Mouse (Mus musculus): Measurements from ENCODE around the gene Pparg. TPM values are rescaled to one million over a fixed set of nuclear protein-coding genes. Genes with fewer than 3 reads are reported as not detected.

The Pparg gene
- polyA plus RNA-seq, 1 experiment from 2014 or later: 9.4 TPM

Other genes with a start within 250 kb of the Pparg start
- 3.3 and 3.8 TPM in 2 replicates for gene Syn2, start 226.0 kb upstream of the Pparg start, polyA plus RNA-seq (2015; fragmentation: Nextera tagmentation; extraction: Ambion mirVana)
- gene Gm17482, start 133.6 kb upstream of the Pparg start, polyA plus RNA-seq (2015; fragmentation: Nextera tagmentation; extraction: Ambion mirVana): not detected in 2 replicates
- gene Timp4, start 108.7 kb upstream of the Pparg start, polyA plus RNA-seq (2015; fragmentation: Nextera tagmentation; extraction: Ambion mirVana): 0.88 and 1.2 TPM in 2 replicates
- gene Tsen2, start 183.7 kb downstream of the Pparg start, polyA plus RNA-seq (2015; fragmentation: Nextera tagmentation; extraction: Ambion mirVana): 29.1 and 31.5 TPM in 2 replicates
- gene Mkrn2os, start 231.6 kb downstream of the Pparg start, polyA plus RNA-seq (2015; fragmentation: Nextera tagmentation; extraction: Ambion mirVana): 1.2 and 3.1 TPM in 2 replicates
- gene Mkrn2, start 241.0 kb downstream of the Pparg start, polyA plus RNA-seq (2015; fragmentation: Nextera tagmentation; extraction: Ambion mirVana): 23.6 and 30.2 TPM in 2 replicates